Mouse (Mus musculus) embryo, embryonic 11 days (tissue): ENCODE measurements around the gene Ykt6.
"Not testable (repeated sequence)": the region's sequence is repeated elsewhere in the genome, so short reads cannot be mapped to it uniquely, and the experiment has no call there.

Experiments used
- DNase-seq: peaks from one replicate; pipeline ENCODE4 v3.0.0-alpha.2; 2015

Gene Ykt6

GRCm38 (mm10) chr11:5995989-5996388, 40.5 kb downstream of the Ykt6 start:
- DNase-seq: peak; percentile 90

- DNase-seq: no peak
Measured at GRCm38 (mm10) chr11:5998472-5998871, 43.0 kb downstream of the Ykt6 start.

- peak; percentile 80 for DNase-seq
Measured at GRCm38 (mm10) chr11:5999832-6000771, 44.6 kb downstream of the Ykt6 start.

GRCm38 (mm10) chr11:6000961-6001682, 45.6 kb downstream of the Ykt6 start:
- no peak for DNase-seq

GRCm38 (mm10) chr11:6001981-6002649, 46.6 kb downstream of the Ykt6 start:
- DNase-seq: no peak

GRCm38 (mm10) chr11:6003046-6003639, 47.6 kb downstream of the Ykt6 start:
- DNase-seq: peak; percentile 24

GRCm38 (mm10) chr11:6005374-6006043, 50.0 kb downstream of the Ykt6 start:
- not testable (repeated sequence) for DNase-seq

GRCm38 (mm10) chr11:6006351-6007009, 51.0 kb downstream of the Ykt6 start:
- DNase-seq: not testable (repeated sequence)

- DNase-seq: not testable (repeated sequence)
Measured at GRCm38 (mm10) chr11:6007010-6007778, 51.7 kb downstream of the Ykt6 start.

- DNase-seq: not testable (repeated sequence)
Measured at GRCm38 (mm10) chr11:6007779-6008128, 52.3 kb downstream of the Ykt6 start.

GRCm38 (mm10) chr11:6010751-6011482, 55.4 kb downstream of the Ykt6 start:
- DNase-seq: not testable (repeated sequence)

- no peak for DNase-seq
Measured at GRCm38 (mm10) chr11:6011879-6012278, 56.4 kb downstream of the Ykt6 start.

GRCm38 (mm10) chr11:6013359-6013758, 57.9 kb downstream of the Ykt6 start:
- no peak for DNase-seq

GRCm38 (mm10) chr11:6015011-6015431, 59.5 kb downstream of the Ykt6 start:
- DNase-seq: no peak

GRCm38 (mm10) chr11:6016368-6016767, 60.9 kb downstream of the Ykt6 start:
- DNase-seq: peak; percentile 56

GRCm38 (mm10) chr11:6016797-6017395, 61.4 kb downstream of the Ykt6 start:
- DNase-seq: no peak
